Mouse (Mus musculus): ENCODE data around the gene Mlph.

- no peak for TF ChIP-seq POLR2AphosphoS5 (IDR thresholded peaks at IDR 0.05; ENCODE audit: insufficient replicate concordance, low read depth, low read length)
- no peak for TF ChIP-seq CTCF (IDR thresholded peaks at IDR 0.05; ENCODE audit: low read depth, low read length)
- TF ChIP-seq GATA1 (IDR thresholded peaks at IDR 0.05; ENCODE audit: borderline replicate concordance, low read length): no peak
Observed at GRCm38 (mm10) chr1:90969881-90970390, 55.1 kb downstream of the Mlph start.

All from G1E (cell line).